Mouse (Mus musculus) subcutaneous adipose tissue, adult 2 months (tissue): ENCODE results near the gene Abhd15. TPM values are rescaled to one million over a fixed set of nuclear protein-coding genes. Genes with fewer than 3 reads are reported as not detected.

Source experiments
- polyA plus RNA-seq: library from polyadenylated mRNA; depleted of rRNA; stranded (reverse); fragments of >200 nt; gene quantifications from 2 replicates; pipeline ENCODE4 v1.2.3, GENCODE M21; 2012; ENCODE audit warnings: low replicate concordance; rRNA removed

Gene Abhd15
- polyA plus RNA-seq = 25.4 and 62.6 TPM in 2 replicates

DNA sequence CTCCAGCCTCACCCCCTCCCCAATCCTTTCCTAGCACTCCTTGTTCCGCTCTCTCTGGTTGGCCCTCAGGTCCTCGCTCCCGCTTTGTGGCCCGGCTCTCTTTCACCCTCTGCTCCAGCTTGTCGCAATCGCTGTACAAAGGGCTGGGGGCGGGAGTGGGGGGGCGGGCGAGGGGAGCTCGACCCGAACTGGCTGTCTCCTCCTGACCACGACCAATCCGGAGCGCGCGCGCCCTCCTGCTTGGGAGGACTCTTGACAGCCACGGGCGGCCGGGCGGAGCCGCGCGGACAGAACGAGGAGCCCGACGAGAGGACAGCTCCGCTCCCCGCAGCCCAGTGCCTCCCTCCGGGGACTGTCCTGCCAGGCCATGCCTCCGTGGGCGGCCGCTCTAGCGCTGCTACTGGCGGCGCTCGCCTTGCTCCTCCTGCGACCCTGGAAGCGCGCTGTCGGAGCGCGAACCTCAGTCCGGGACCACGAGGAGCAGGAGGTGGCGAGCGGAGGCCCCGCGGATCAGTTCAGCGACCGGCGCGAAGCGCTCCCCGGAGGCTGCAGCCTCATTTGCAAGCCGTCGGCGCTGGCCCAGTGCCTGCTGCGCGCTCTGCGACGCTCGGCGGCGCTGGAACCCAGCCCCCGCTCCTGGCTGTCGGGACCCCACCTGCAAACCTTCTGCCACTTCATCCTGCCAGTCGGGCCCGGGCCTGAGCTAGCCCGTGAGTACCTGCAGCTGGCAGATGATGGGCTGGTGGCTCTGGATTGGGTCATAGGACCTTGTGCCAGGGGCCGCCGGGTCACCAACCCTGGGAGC lies at the start of gene Abhd15:
Abhd15 (plus strand) TSS at position 290 of the 805 bp plus-strand sequence.

DNA sequence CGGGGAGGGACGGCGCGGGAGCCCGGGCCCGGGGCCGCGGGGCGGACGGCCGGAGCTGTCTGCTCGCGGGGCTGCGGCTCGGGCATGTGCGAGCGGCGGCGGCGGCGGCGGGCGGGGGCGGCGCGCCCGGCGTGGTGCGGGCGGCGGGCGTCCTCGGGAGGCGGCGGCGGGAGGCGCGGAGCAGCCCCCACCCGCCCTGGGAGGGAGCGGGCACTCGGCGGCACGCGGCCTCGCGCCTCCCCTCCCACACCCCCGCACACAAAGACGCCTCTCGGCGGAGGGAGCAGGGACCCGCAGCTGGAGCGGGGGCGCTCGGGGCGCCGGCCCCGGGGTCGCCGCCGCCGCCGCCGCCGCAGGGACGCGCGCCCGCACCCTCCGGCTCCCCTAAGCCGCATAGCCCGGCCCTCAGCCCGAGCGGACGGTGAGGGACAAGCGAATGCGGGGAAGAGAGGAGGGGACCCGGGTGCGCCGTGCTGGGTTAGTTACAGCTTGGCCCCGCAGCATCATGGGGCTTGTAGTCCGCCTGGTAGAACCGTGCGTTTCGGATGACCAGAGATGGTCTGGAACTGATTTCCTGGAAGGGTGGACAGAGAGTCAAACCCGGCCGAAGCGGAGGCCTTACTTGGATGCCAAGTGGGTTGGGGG lies 25.2 kb upstream of the Abhd15 start, which contains the start of gene Ankrd13b:
Ankrd13b (minus strand) TSS at position 88 of the 645 bp plus-strand sequence.

DNA sequence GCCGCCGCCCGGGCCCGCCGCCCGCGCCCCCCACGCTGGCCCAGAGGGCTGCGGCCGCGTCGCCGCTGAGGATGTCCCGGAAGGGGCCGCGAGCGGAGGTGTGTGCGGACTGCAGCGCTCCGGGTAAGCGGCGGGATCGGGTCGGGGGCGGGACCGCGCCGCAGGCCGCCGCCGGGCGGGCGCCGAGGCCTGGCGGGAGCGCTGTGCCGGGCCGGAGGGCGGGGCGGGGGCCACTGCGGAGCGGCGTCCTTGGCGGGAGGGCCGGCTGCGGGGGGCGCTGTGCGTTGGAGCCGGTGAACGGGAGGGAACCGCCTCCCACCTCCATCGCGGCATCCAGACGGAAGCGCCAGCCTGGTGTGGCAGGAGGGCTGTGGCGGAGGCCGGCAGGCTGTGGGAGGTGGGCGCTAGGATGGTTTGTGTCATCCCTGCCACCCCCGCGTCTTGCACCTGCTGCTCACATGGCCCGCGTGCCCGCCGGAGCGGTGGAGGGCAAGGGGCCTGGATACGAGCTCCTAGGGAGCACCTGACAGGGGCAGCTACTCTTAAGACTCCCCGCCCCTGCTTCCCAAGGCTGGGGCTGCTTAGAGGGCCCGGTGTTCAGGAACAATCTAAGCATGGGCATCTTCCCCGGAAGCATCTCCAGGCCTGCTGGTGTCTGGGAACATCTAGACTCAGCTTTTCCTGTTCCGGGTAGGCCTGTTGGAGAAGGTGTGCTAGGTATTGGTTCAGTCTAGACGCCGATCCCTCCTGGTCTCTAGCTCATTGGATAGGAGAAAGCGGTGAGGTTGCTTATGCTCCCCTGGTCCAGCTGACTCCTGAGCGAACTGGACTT lies 21.2 kb upstream of the Abhd15 start, which contains the start of gene Git1:
Git1 (plus strand) TSS at position 51 of the 832 bp plus-strand sequence.

DNA sequence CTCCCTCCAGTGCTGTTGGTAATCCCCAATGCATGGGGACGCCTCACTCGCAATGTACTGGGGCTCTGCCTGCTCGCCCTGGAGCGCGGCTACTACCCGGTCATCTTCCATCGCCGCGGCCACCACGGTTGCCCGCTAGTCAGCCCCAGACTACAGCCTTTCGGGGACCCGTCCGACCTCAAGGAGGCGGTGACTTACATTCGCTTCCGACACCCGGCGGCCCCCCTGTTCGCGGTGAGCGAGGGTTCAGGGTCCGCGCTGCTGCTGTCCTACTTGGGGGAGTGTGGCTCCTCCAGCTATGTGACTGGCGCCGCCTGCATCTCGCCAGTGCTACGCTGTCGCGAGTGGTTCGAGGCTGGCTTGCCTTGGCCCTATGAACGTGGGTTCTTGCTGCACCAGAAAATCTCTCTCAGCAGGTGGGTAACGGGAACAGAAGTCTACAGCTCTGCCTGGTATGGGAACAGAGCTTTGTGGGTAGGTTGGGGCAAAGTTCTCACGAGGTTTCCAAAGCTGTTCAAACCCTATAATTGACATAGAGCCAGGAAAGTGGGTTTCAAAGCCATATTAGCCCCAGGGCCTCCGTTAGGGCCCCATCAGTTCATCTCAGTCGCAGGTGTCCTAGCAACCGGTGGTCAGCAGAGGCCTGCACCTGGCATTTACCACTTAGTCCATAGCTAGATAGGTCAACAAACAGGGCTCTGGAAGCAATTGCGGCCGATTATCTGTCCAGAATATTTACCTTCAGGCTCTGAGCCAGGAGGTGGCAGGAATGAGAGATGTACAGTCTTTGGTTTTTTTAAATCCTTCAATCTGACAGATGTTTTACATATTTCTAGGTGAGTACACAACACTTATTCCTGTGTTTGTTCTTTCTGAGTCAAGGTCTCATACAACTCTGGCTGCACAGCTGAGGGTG lies 974 bp downstream of the Abhd15 start, which contains the start of gene Trp53i13:
Trp53i13 (minus strand) TSS at position 344 of the 916 bp plus-strand sequence.

DNA sequence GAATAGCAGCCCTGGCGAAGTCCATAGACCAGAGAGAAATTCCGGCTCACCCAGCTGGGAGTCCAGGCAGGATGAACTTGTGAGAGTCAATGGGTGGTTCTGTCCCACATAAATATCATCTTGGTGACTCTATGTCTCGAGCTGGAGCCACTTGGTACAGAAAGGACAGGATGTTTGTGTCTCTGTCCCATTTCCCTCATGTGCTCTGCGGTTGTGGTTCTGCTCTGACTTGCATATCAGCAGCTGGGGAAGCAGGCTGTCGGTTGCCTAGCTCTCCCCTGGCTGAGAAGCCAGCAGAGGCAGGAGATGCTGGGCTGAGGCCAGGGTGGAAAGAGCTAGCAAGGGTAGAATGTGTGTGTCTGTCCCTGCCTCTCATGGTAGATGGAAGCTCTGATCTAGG lies 4.1 kb downstream of the Abhd15 start, which contains the start of gene Gm10392:
Gm10392 (minus strand) TSS at position 156 of the 400 bp plus-strand sequence.

Other genes with a start within 250 kb of the Abhd15 start
- gene Coro6, start 52.7 kb upstream of the Abhd15 start, polyA plus RNA-seq = 20.7 and 52.6 TPM in 2 replicates
- gene Ankrd13b, start 25.4 kb upstream of the Abhd15 start, polyA plus RNA-seq = 15.7 and 68.2 TPM in 2 replicates
- gene Git1, start 21.6 kb upstream of the Abhd15 start, polyA plus RNA-seq = 64.0 and 82.5 TPM in 2 replicates
- gene Trp53i13, start 859 bp downstream of the Abhd15 start, polyA plus RNA-seq = 29.7 and 35.1 TPM in 2 replicates
- not detected in 2 replicates for gene Gm10392, start 4.1 kb downstream of the Abhd15 start, polyA plus RNA-seq
- gene Taok1, start 92.7 kb downstream of the Abhd15 start, polyA plus RNA-seq = 9.0 and 9.4 TPM in 2 replicates
- gene Nufip2, start 171.0 kb downstream of the Abhd15 start, polyA plus RNA-seq = 11.6 and 14.3 TPM in 2 replicates
- gene Cryba1, start 210.2 kb downstream of the Abhd15 start, polyA plus RNA-seq = not detected in 2 replicates
- 24.1 and 24.5 TPM in 2 replicates for gene Myo18a, start 248.1 kb downstream of the Abhd15 start, polyA plus RNA-seq